Mouse (Mus musculus): Measurements from ENCODE around the gene Igfbp1. TPM values are rescaled to one million over a fixed set of nuclear protein-coding genes. Genes with fewer than 3 reads are reported as not detected.

Igfbp1 gene
- total RNA-seq, 2 experiments from 2014 or later = 0.30 TPM; not detected in 1

GRCm38 (mm10) chr11:7192710-7193109 lies 4.9 kb upstream of the Igfbp1 start:
- intact Hi-C loops (cut with DNase I) = no loop called here
- no peak for DNase-seq (ENCODE audit: extremely low spot score in 1 of 2, low spot score in 2 of 2)

GRCm38 (mm10) chr11:7193134-7193533 lies 4.4 kb upstream of the Igfbp1 start:
- DNase-seq (ENCODE audit: extremely low spot score in 1 of 2, low spot score in 2 of 2) = no peak
- intact Hi-C loops (cut with DNase I) = no loop called here

- DNase-seq (ENCODE audit: extremely low spot score in 1 of 2, low spot score in 2 of 2) = no peak
- intact Hi-C loops (cut with DNase I) = loop anchor here (5.0 kb wide), 1 partner anchor 537 kb away; the partner anchor contains the start of gene Ramp3
Measured at GRCm38 (mm10) chr11:7194432-7195311, 2.9 kb upstream of the Igfbp1 start.

- intact Hi-C loops (cut with DNase I) = loop anchor here (5.0 kb wide), 1 partner anchor 538 kb away; the partner anchor contains the start of gene Ramp3
- no peak for DNase-seq (ENCODE audit: extremely low spot score in 1 of 2, low spot score in 2 of 2)
Measured at GRCm38 (mm10) chr11:7195312-7195685, 2.3 kb upstream of the Igfbp1 start.

GRCm38 (mm10) chr11:7198006-7198405 lies 424 bp downstream of the Igfbp1 start:
- no peak for DNase-seq (ENCODE audit: extremely low spot score in 1 of 2, low spot score in 2 of 2)
- intact Hi-C loops (cut with DNase I) = loop anchor here (5.0 kb wide), 1 partner anchor 541 kb away; the partner anchor contains the start of gene Ramp3

- intact Hi-C loops (cut with DNase I) = loop anchor here (5.0 kb wide), 1 partner anchor 541 kb away; the partner anchor contains the start of gene Ramp3
- DNase-seq (ENCODE audit: extremely low spot score in 1 of 2, low spot score in 2 of 2) = no peak
Measured at GRCm38 (mm10) chr11:7198481-7199256, 1.1 kb downstream of the Igfbp1 start.

GRCm38 (mm10) chr11:7199736-7200392 lies 2.3 kb downstream of the Igfbp1 start:
- peak in 1 of 2 experiments; percentile 61 for DNase-seq (ENCODE audit: extremely low spot score in 1 of 2, low spot score in 2 of 2)
- intact Hi-C loops (cut with DNase I) = loop anchor here (5.0 kb wide), 1 partner anchor 543 kb away; the partner anchor contains the start of gene Ramp3

GRCm38 (mm10) chr11:7200393-7200783 lies 2.8 kb downstream of the Igfbp1 start:
- no peak for DNase-seq (ENCODE audit: extremely low spot score in 1 of 2, low spot score in 2 of 2)
- intact Hi-C loops (cut with DNase I) = no loop called here

- intact Hi-C loops (cut with DNase I) = no loop called here
- no peak for DNase-seq (ENCODE audit: extremely low spot score in 1 of 2, low spot score in 2 of 2)
Measured at GRCm38 (mm10) chr11:7202206-7202605, 4.6 kb downstream of the Igfbp1 start.

GRCm38 (mm10) chr11:7203846-7204245 lies 6.3 kb downstream of the Igfbp1 start:
- DNase-seq (ENCODE audit: extremely low spot score in 1 of 2, low spot score in 2 of 2) = no peak
- intact Hi-C loops (cut with DNase I) = no loop called here

GRCm38 (mm10) chr11:7210343-7210742 lies 12.8 kb downstream of the Igfbp1 start:
- intact Hi-C loops (cut with DNase I) = loop anchor here (2.0 to 10.0 kb wide), 5 partner anchors 357 to 1194 kb away; no protein-coding TSS in a partner anchor
- DNase-seq (ENCODE audit: extremely low spot score in 1 of 2, low spot score in 2 of 2) = peak; percentile 59 to 81

GRCm38 (mm10) chr11:7211211-7211610 lies 13.6 kb downstream of the Igfbp1 start:
- DNase-seq (ENCODE audit: extremely low spot score in 1 of 2, low spot score in 2 of 2) = no peak
- intact Hi-C loops (cut with DNase I) = loop anchor here (2.0 to 10.0 kb wide), 5 partner anchors 356 to 1194 kb away; no protein-coding TSS in a partner anchor

- intact Hi-C loops (cut with DNase I) = loop anchor here (5.0 to 10.0 kb wide), 3 partner anchors 355 to 1035 kb away; no protein-coding TSS in a partner anchor
- no peak for DNase-seq (ENCODE audit: extremely low spot score in 1 of 2, low spot score in 2 of 2)
Measured at GRCm38 (mm10) chr11:7212126-7212798, 14.7 kb downstream of the Igfbp1 start.

GRCm38 (mm10) chr11:7213161-7213500 lies 15.5 kb downstream of the Igfbp1 start:
- no peak for DNase-seq (ENCODE audit: extremely low spot score in 1 of 2, low spot score in 2 of 2)
- intact Hi-C loops (cut with DNase I) = loop anchor here (5.0 to 10.0 kb wide), 3 partner anchors 354 to 1034 kb away; no protein-coding TSS in a partner anchor

- intact Hi-C loops (cut with DNase I) = loop anchor here (5.0 to 10.0 kb wide), 3 partner anchors 354 to 1034 kb away; no protein-coding TSS in a partner anchor
- DNase-seq (ENCODE audit: extremely low spot score in 1 of 2, low spot score in 2 of 2) = peak; percentile 76 to 88
Measured at GRCm38 (mm10) chr11:7213501-7214341, 16.1 kb downstream of the Igfbp1 start, which contains the start of gene Igfbp3. Gene Igfbp3, minus strand, starts transcription at chr11:7213923.

- intact Hi-C loops (cut with DNase I) = loop anchor here (5.0 to 10.0 kb wide), 3 partner anchors 353 to 1033 kb away; no protein-coding TSS in a partner anchor
- DNase-seq (ENCODE audit: extremely low spot score in 1 of 2, low spot score in 2 of 2) = no peak
Measured at GRCm38 (mm10) chr11:7214342-7214660, 16.7 kb downstream of the Igfbp1 start.

GRCm38 (mm10) chr11:7214761-7215160 lies 17.2 kb downstream of the Igfbp1 start:
- DNase-seq (ENCODE audit: extremely low spot score in 1 of 2, low spot score in 2 of 2) = peak; percentile 73 to 77
- intact Hi-C loops (cut with DNase I) = loop anchor here (5.0 to 10.0 kb wide), 4 partner anchors 123 to 1033 kb away; no protein-coding TSS in a partner anchor

Measured in left cerebral cortex, postnatal 10 days (tissue).